Comparison of ENCODE assay signal across 7 mouse cellular contexts in genomic region chrY:4150031-4150430, GRCm38 (mm10).
DNase-seq lines count a peak whose midpoint lies in the region; ATAC-seq and TF ChIP-seq lines count a peak whose summit lies in the region.
"Not testable (repeated sequence)": the region's sequence is repeated elsewhere in the genome, so short reads cannot be mapped to it uniquely, and the experiment has no call there.

No protein-coding gene starts in this region.

- 100% methylated on average over 1 of the region's 9 CpGs for WGBS in forebrain, embryonic 14.5 days
- 77% methylated on average over 7 of the region's 9 CpGs for WGBS in lung, embryonic 14.5 days

- H3K27ac ChIP-seq in forebrain, embryonic 14.5 days (ENCODE audit: low read depth, low read length); lung, embryonic 14.5 days (ENCODE audit: low read depth): not testable (repeated sequence)

- H3K4me1 ChIP-seq in forebrain, embryonic 14.5 days (ENCODE audit: control insufficient read depth, insufficient read depth, low read length); lung, embryonic 14.5 days (ENCODE audit: insufficient read depth): not testable (repeated sequence)

- H3K4me2 ChIP-seq in forebrain, embryonic 14.5 days (ENCODE audit: low read length); lung, embryonic 14.5 days: not testable (repeated sequence)

- H3K36me3 ChIP-seq in forebrain, embryonic 14.5 days (ENCODE audit: control insufficient read depth, insufficient read depth, low read length); lung, embryonic 14.5 days (ENCODE audit: insufficient read depth): not testable (repeated sequence)

- H3K4me3 ChIP-seq in forebrain, embryonic 14.5 days (ENCODE audit: low read depth, low read length); lung, embryonic 14.5 days (ENCODE audit: low read depth, low read length): not testable (repeated sequence)

- H3K9me3 ChIP-seq in forebrain, embryonic 14.5 days (replicated peaks; ENCODE audit: control insufficient read depth, low read length); lung, embryonic 14.5 days (ENCODE audit: low read depth, low read length): not testable (repeated sequence)

- not testable (repeated sequence) for ATAC-seq in forebrain, embryonic 14.5 days; lung, embryonic 14.5 days (ENCODE audit: insufficient read depth)

- not testable (repeated sequence) for TF ChIP-seq CTCF in lung, embryonic 14.5 days (IDR thresholded peaks at IDR 0.05; ENCODE audit: low read depth)

- not testable (repeated sequence) for H3K9ac ChIP-seq in forebrain, embryonic 14.5 days (ENCODE audit: low read length); lung, embryonic 14.5 days

- DNase-seq in ES-CJ7 (ENCODE audit: low read depth, low spot score) (peak; percentile 76), WW6 (ENCODE audit: low read depth, low spot score) (peak; percentile 100)
- DNase-seq in embryo, embryonic 10 days (ENCODE audit: low spot score), result peak; percentile 78
- peak; percentile 40 for DNase-seq in forebrain, embryonic 14.5 days (ENCODE audit: low spot score)
- peak; percentile 100 for DNase-seq in hindlimb bud, embryonic 11.5 days (ENCODE audit: extremely low spot score, low read depth, low spot score)
- peak; percentile 53 for DNase-seq in lung, embryonic 14.5 days
- peak; percentile 79 for DNase-seq in retina, adult 2 months (ENCODE audit: low read depth, low spot score)

- H3K27me3 ChIP-seq in forebrain, embryonic 14.5 days (replicated peaks; ENCODE audit: control insufficient read depth, insufficient read depth, low read length); lung, embryonic 14.5 days (ENCODE audit: insufficient read depth, low read length): not testable (repeated sequence)

Comparison
In these comparisons a context has a peak if more than half of its experiments do, and no peak if none do; other contexts are left out.
1. DNase-seq: peak in every context shown above with its lines; median percentile 100 in WW6; 100 in hindlimb bud, embryonic 11.5 days; 79 in retina, adult 2 months; 78 in embryo, embryonic 10 days; 76 in ES-CJ7; 53 in lung, embryonic 14.5 days; 40 in forebrain, embryonic 14.5 days.